Mouse (Mus musculus) adrenal gland, postnatal 4 days (tissue): ENCODE measurements around the gene Samd4. TPM values are rescaled to one million over a fixed set of nuclear protein-coding genes. Genes with fewer than 3 reads are reported as not detected.

ENCODE experiments used
- DNase-seq, 2 experiments: peaks; one replicate each; pipeline ENCODE4 v3.0.0; 2021 to 2022; ENCODE audit warnings: low spot score in 2 of 2, mixed read lengths in 2 of 2
- total RNA-seq, 2 experiments: library from RNA; stranded (reverse); gene quantifications; 2 replicates each; pipeline ENCODE4 v1.2.3; 2021

Samd4 gene
- total RNA-seq, 2 experiments from 2014 or later = 20.5 to 24.6 TPM

GRCm38 (mm10) chr14:47053101-47053500 lies 170.4 kb downstream of the Samd4 start:
- no peak for DNase-seq

- no peak for DNase-seq
These were observed 171.2 kb downstream of the Samd4 start for GRCm38 (mm10) chr14:47053824-47054223.

GRCm38 (mm10) chr14:47058969-47059368 lies 176.3 kb downstream of the Samd4 start:
- no peak for DNase-seq

- DNase-seq = no peak
These were observed 182.4 kb downstream of the Samd4 start for GRCm38 (mm10) chr14:47065067-47065466.

- no peak for DNase-seq
These were observed 184.2 kb downstream of the Samd4 start for GRCm38 (mm10) chr14:47066901-47067300.

- DNase-seq = no peak
These were observed 191.5 kb downstream of the Samd4 start for GRCm38 (mm10) chr14:47074045-47074666.

- no peak for DNase-seq
These were observed 192.5 kb downstream of the Samd4 start for GRCm38 (mm10) chr14:47075010-47075677.

GRCm38 (mm10) chr14:47075856-47076255 lies 193.2 kb downstream of the Samd4 start:
- DNase-seq = no peak

GRCm38 (mm10) chr14:47076956-47077575 lies 194.4 kb downstream of the Samd4 start:
- DNase-seq = no peak

- no peak for DNase-seq
These were observed 194.9 kb downstream of the Samd4 start for GRCm38 (mm10) chr14:47077576-47077970.

- no peak for DNase-seq
These were observed 197.3 kb downstream of the Samd4 start for GRCm38 (mm10) chr14:47079911-47080310.

GRCm38 (mm10) chr14:47083311-47083710 lies 200.7 kb downstream of the Samd4 start:
- no peak for DNase-seq

- DNase-seq = no peak
These were observed 201.2 kb downstream of the Samd4 start for GRCm38 (mm10) chr14:47083838-47084237.

- no peak for DNase-seq
These were observed 202.0 kb downstream of the Samd4 start for GRCm38 (mm10) chr14:47084686-47085085.

- no peak for DNase-seq
These were observed 203.5 kb downstream of the Samd4 start for GRCm38 (mm10) chr14:47086123-47086522.

- peak; percentile 23 to 57 for DNase-seq
These were observed 204.1 kb downstream of the Samd4 start for GRCm38 (mm10) chr14:47086743-47087142.

- peak; percentile 46 to 59 for DNase-seq
These were observed 204.5 kb downstream of the Samd4 start for GRCm38 (mm10) chr14:47087182-47087581.

- DNase-seq = no peak
These were observed 205.1 kb downstream of the Samd4 start for GRCm38 (mm10) chr14:47087669-47088250.

GRCm38 (mm10) chr14:47088339-47088738 lies 205.7 kb downstream of the Samd4 start:
- DNase-seq = no peak

GRCm38 (mm10) chr14:47089153-47089552 lies 206.5 kb downstream of the Samd4 start:
- DNase-seq = no peak

- no peak for DNase-seq
These were observed 209.3 kb downstream of the Samd4 start for GRCm38 (mm10) chr14:47091908-47092307.

- no peak for DNase-seq
These were observed 210.7 kb downstream of the Samd4 start for GRCm38 (mm10) chr14:47093355-47093792.
